Mouse (Mus musculus) hindbrain, embryonic 16.5 days (tissue): ENCODE measurements at regions not wholly inside any gene's neighbourhood (a gene's known extent, or its start where the extent isn't known, plus 50 kb on each side); places are given as distances from the start of the nearest gene placed in this dataset.

Experiments used
- ATAC-seq: fragments of 200-750 bp; cut with Nextera tagmentation; 2 replicates; pipeline ENCODE4 v1.8.0; 2017; ENCODE audit warnings: moderate TSS enrichment, moderate library complexity
- H3K27ac ChIP-seq: fragments of 300-500 bp; sonication (generic); 2 replicates; pipeline ENCODE4 v1.5.1; 2014; ENCODE audit warnings: low read depth, mild to moderate bottlenecking, control low read depth, low read length, moderate library complexity
- H3K27me3 ChIP-seq: fragments of 300-500 bp; sonication (generic); replicated peaks from 2 replicates; pipeline ENCODE4 v1.6.1; 2014; ENCODE audit warnings: low read length; ENCODE audit not compliant: control insufficient read depth, insufficient read depth
- H3K36me3 ChIP-seq: fragments of 300-500 bp; sonication (generic); 2 replicates; pipeline ENCODE4 v1.6.1; 2014; ENCODE audit warnings: mild to moderate bottlenecking, low read length, moderate library complexity, mixed read lengths; ENCODE audit not compliant: control insufficient read depth, insufficient read depth
- H3K4me1 ChIP-seq: fragments of 300-500 bp; sonication (generic); 2 replicates; pipeline ENCODE4 v1.6.1; 2014; ENCODE audit warnings: low read depth, low read length; ENCODE audit not compliant: control insufficient read depth, insufficient read depth
- H3K4me2 ChIP-seq: fragments of 300-500 bp; sonication (generic); 2 replicates; pipeline ENCODE4 v1.6.1; 2014; ENCODE audit warnings: mild to moderate bottlenecking, low read length, control low read depth, moderate library complexity
- H3K4me3 ChIP-seq: fragments of 300-500 bp; sonication (generic); 2 replicates; pipeline ENCODE4 v1.5.1; 2014; ENCODE audit warnings: mild to moderate bottlenecking, low read length, control low read depth, moderate library complexity
- H3K9ac ChIP-seq: fragments of 300-500 bp; sonication (generic); 2 replicates; pipeline ENCODE4 v1.6.1; 2014; ENCODE audit warnings: low read depth, mild to moderate bottlenecking, control low read depth, low read length, moderate library complexity
- H3K9me3 ChIP-seq: fragments of 300-500 bp; sonication (generic); 2 replicates; pipeline ENCODE4 v1.6.1; 2014; ENCODE audit warnings: mild to moderate bottlenecking, low read length, moderate library complexity; ENCODE audit not compliant: control insufficient read depth
- WGBS: fragments of 180-500 bp; shearing (Covaris S2); extraction: QIAGEN DNeasy Blood & Tissue Kit; methylation state at CpG from one replicate; pipeline ENCODE4 v1.1.7; 2014; 5-methylcytosine and 5-hydroxymethylcytosine counted together

DNA sequence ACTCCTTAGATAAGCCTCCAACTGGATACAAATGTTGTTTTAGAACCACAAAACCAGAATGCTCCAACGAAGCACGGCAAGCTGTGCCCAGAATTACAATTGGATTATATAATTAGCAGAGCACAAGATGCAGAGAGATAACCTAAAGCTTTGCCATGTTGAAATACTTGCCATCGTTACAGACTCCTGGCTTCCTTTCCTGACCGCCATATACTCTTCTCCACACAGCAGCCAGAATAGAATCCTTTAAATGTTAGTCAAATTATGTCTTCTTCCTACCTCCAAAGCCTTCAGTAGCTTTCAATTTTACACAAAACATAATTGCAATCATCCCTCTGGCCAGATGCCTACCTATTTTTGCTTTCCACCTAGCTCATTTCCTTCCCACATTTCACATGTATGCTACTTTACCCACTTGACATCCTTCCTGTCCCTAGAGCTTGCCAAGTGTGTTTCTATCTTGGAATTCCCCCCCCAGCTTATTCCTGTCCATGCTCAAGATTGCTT is 52.8 kb upstream of the G2e3 start:
- 88% methylated on average over 4 of the region's 4 CpGs for WGBS
- no peaks in the 10 kb centered on the region for H3K4me1 ChIP-seq

GRCm38 (mm10) chr12:51278358-51278757 is 69.5 kb upstream of the G2e3 start:
- Histone ChIP-seq H3K36me3 (no peaks in the 10 kb centered on the region), H3K27ac (no peak overlapping the region), H3K4me1 (no peaks in the 10 kb centered on the region; the same call in 1 of the 2 replicates), H3K9me3 (no peaks in the 10 kb centered on the region), H3K9ac (no peak overlapping the region), H3K4me2 (no peak overlapping the region), H3K4me3 (no peak overlapping the region), H3K27me3 (no peaks in the 10 kb centered on the region)
- whole genome bisulfite sequencing, result 92% methylated on average over 1 of the region's 1 CpGs
- ATAC-seq, result no peak

More for the DNA sequence above, 52.8 kb upstream of the G2e3 start:
- no peak for ATAC-seq
- no peak overlapping the region for H3K27ac ChIP-seq
- H3K4me2 ChIP-seq, result no peak overlapping the region
- H3K36me3 ChIP-seq, result no peaks in the 10 kb centered on the region
- no peak overlapping the region for H3K4me3 ChIP-seq
- no peaks in the 10 kb centered on the region for H3K9me3 ChIP-seq
- no peak overlapping the region for H3K9ac ChIP-seq
- no peaks in the 10 kb centered on the region for H3K27me3 ChIP-seq

DNA sequence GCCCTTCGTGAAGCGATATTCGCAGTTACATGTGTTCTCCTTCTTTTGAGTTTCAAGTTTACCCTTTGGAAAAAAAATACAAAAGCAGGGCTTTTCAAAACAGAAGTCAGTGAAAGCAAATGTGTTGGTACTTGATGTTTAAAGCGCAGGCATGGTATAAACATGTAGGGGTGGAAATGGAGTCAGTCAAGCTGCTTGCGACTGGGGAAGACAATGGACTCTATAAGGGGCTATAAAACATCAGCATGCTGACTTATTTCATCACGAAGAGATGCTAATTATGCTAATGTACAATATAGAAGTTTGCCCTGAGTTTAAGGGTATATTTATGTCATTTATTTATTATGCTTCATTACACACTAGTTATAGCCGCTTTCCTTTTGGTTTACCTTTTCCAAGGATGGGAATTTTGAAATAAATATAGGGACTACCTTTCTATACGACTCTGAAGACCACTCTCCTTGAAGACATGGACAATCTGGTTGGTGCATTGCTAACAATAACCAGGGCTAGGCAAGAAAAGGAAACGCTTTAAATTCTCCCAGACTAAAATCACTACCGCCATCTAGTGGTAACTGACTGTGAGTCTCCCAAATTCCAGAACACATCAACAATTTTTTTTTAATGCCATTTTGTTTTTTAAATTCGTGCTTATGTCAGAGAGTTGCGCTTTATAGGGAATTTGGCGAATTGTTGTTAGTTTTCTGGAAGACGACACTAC is 71.9 kb upstream of the G2e3 start:
- H3K4me2 ChIP-seq, result peak overlapping the region; percentile 15; the same call in 1 of the 2 replicates
- WGBS, result 48% methylated on average over 14 of the region's 14 CpGs

GRCm38 (mm10) chr12:51273486-51273885 is 74.4 kb upstream of the G2e3 start:
- Histone ChIP-seq H3K9me3 (no peaks in the 10 kb centered on the region), H3K4me2 (no peak overlapping the region), H3K27me3 (no peaks in the 10 kb centered on the region), H3K36me3 (no peaks in the 10 kb centered on the region), H3K27ac (no peak overlapping the region), H3K4me1 (no peaks in the 10 kb centered on the region; the same call in 1 of the 2 replicates), H3K9ac (no peak overlapping the region), H3K4me3 (no peak overlapping the region)
- WGBS, result 77% methylated on average over 5 of the region's 5 CpGs
- no peak for ATAC-seq

More for the DNA sequence above, 71.9 kb upstream of the G2e3 start:
- Histone ChIP-seq H3K36me3 (no peaks in the 10 kb centered on the region), H3K27ac (peak overlapping the region; percentile 29; the same call in 1 of the 2 replicates), H3K27me3 (no peaks in the 10 kb centered on the region), H3K4me3 (no peak overlapping the region), H3K9ac (no peak overlapping the region), H3K4me1 (no peaks in the 10 kb centered on the region; the same call in 1 of the 2 replicates), H3K9me3 (no peaks in the 10 kb centered on the region)
- no peak for ATAC-seq

DNA sequence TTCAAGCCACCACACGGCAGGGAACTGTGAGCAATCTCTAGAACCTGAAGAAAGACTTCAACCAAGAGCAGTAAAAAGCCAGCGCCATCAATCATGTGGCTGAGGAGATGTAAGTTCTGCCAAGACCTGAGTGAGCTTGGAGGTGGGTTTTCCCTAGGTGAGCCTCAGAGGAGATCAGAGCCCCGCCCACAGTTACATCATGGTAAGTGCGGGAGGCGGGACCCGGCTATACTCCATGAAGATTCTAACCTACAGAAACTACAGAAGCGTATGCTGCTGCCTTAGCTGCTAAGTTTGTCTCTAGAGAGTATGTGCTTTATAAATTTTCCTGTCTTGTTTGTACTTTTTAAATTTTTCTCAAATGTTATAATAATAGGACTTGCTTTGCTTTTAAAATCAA is 105.0 kb upstream of the G2e3 start:
- 92% methylated on average over 7 of the region's 7 CpGs for WGBS
- no peaks in the 10 kb centered on the region for H3K27me3 ChIP-seq
- no peak for ATAC-seq
- H3K4me1 ChIP-seq, result no peaks in the 10 kb centered on the region
- no peak overlapping the region for H3K4me2 ChIP-seq
- H3K9me3 ChIP-seq, result no peaks in the 10 kb centered on the region
- no peak overlapping the region for H3K4me3 ChIP-seq
- no peaks in the 10 kb centered on the region for H3K36me3 ChIP-seq
- no peak overlapping the region for H3K27ac ChIP-seq
- no peak overlapping the region for H3K9ac ChIP-seq

DNA sequence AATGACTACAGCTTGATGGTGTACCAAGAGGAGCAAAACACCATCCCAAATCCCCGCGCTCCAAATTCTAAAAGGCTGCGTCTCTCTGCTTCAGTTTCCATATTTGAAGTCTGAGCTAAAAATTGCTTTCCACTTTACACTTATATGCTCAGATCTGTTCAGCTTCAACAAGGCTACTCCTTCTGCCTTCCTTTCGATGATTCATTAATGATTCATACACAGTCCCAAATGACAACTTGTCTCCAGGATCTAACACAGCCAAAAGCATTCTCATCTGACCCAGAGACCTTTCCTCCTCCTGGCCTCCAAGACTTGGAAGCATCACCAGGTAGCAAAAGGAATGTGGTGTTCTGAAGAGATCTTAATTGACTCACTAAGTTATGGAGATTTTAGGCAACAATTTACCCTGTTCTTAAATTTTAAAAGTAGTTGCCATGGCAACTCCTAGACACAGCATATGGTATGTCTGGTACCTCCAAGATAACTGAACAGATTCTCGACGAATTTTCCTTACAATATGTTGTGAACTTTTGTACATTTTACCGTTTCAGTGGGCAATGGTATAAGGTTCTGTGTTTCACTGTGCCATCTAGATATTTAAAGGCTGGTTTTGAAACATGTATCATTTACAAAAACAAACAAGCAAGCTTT is 106.6 kb upstream of the G2e3 start:
- Histone ChIP-seq H3K27me3 (no peaks in the 10 kb centered on the region), H3K9ac (no peak overlapping the region), H3K4me3 (no peak overlapping the region), H3K4me2 (no peak overlapping the region), H3K9me3 (no peaks in the 10 kb centered on the region), H3K36me3 (no peaks in the 10 kb centered on the region), H3K4me1 (no peaks in the 10 kb centered on the region), H3K27ac (no peak overlapping the region)
- 81% methylated on average over 7 of the region's 7 CpGs for WGBS
- ATAC-seq, result no peak

DNA sequence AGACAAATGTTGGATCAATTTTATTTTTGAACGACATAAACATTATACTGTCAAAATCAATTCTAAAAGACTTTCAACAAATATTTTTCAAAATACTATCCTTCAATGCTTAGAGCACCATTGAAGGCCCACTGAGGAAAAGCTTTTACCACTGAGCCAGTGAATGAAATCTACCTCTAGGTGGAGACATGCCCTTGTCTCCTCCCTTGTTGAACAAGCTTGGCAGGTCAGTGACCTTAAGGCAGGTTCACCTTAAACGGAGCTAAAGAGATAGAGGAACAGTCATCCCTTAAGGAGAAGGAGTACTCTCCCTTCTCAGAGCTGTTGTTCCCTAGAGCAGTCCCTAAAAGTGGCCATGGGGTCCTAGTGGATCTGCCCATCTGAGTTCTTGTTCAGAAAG is 136.2 kb upstream of the G2e3 start:
- Histone ChIP-seq H3K4me2 (no peak overlapping the region), H3K9ac (no peak overlapping the region), H3K9me3 (no peaks in the 10 kb centered on the region), H3K4me1 (no peaks in the 10 kb centered on the region), H3K36me3 (no peaks in the 10 kb centered on the region), H3K27ac (no peak overlapping the region), H3K4me3 (no peak overlapping the region), H3K27me3 (no peaks in the 10 kb centered on the region)
- 36% methylated on average over 2 of the region's 2 CpGs for WGBS
- no peak for ATAC-seq

DNA sequence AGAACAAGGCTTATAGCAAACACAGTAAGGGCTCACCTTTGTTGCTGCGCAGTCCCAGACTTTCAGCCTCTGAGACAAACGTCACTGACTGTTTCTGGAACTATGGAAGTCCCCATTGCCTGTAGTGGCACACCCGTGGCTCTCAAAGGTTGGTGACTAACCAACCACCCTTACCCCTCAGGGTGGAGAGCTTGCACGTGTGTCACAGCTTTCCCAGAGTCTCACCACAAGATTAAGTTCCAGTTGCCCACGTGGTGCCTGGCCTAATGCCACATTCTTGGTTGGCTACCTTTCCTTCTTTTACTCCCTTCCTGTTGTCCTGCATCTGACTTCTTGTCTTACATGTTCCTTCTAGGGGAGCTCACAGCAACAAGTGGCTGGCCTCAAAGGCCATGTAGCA is 151.6 kb upstream of the G2e3 start:
- Histone ChIP-seq H3K27me3 (no peaks in the 10 kb centered on the region), H3K4me2 (no peak overlapping the region), H3K4me3 (no peak overlapping the region), H3K9me3 (no peaks in the 10 kb centered on the region), H3K27ac (no peak overlapping the region), H3K4me1 (no peaks in the 10 kb centered on the region), H3K9ac (no peak overlapping the region), H3K36me3 (no peaks in the 10 kb centered on the region)
- no peak for ATAC-seq
- WGBS, result 80% methylated on average over 5 of the region's 5 CpGs

GRCm38 (mm10) chr12:51195136-51195535 is 152.7 kb upstream of the G2e3 start:
- H3K9ac ChIP-seq, result no peak overlapping the region

More at GRCm38 (mm10) chr12:51195136-51195535, 152.7 kb upstream of the G2e3 start:
- Histone ChIP-seq H3K4me2 (no peak overlapping the region), H3K9me3 (no peaks in the 10 kb centered on the region), H3K27ac (no peak overlapping the region), H3K4me1 (no peaks in the 10 kb centered on the region), H3K36me3 (no peaks in the 10 kb centered on the region), H3K4me3 (no peak overlapping the region), H3K27me3 (no peaks in the 10 kb centered on the region)
- ATAC-seq, result no peak
- 77% methylated on average over 8 of the region's 8 CpGs for WGBS
